Mouse (Mus musculus): Measurements from ENCODE around the gene Eps15. TPM values are rescaled to one million over a fixed set of nuclear protein-coding genes. Genes with fewer than 3 reads are reported as not detected.

The Eps15 gene
- polyA plus RNA-seq, 1 experiment from 2014 or later = 56.2 TPM

DNA sequence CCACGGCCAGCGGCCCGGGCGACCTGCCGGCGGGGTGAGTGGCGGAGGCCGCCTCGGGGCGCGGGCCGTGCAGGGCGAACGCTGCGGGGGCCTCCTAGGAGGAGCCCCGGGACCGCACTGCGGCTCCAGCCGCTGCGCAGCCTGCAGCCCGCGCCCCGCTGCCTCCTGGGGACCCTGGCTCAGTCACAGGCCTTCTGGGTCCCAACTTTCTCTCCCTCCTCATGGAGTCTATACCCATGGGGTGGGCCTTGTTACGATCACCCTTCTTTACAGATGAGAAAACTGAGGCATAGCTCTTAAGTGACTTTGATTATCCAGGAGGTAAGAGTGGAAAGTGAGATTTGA, 127.1 kb downstream of the Eps15 start:
- 2% methylated on average over 23 of the region's 24 CpGs for WGBS

DNA sequence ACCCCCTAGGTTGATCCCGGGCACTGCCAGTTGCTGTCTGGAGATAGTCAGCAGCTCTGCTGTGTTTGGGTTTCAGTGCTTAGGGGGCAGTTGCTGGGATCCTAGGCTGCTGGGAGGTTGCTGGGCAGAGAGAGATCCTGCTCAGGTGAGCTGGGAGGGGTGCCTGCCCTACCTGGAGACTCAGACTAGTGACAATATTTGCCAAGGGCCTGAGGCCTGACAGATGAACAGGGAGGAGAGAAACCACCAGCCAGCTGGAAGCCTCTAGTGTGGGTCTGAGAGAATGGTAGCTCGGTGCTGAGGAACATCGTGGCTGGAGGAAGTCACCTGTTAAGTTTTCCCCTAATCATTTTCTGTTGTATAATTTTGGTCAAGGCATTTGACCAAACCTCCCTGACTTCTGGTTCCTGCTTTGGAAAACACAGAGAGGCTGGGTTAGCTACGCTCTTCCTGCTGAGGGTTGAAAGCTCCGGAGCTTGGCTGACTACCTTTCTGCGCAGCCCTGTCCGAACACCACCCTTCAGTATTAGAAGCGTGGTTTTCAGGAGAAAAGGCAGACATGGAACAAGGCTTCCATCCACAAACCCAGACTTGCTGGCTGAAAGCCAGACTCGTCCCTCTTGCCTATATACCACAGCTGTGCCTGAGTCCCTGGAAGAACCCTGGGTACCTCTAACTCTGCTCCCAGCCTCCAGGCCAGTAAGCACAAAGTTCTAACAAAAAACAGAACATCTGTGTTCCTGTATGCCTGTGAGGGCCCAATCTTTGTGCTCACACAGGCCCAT, 127.8 kb downstream of the Eps15 start:
- no peak overlapping the region for H3K27ac ChIP-seq (replicated peaks)
- no peak overlapping the region for H3K9ac ChIP-seq (replicated peaks)
- no peaks in the 10 kb centered on the region for H3K9me3 ChIP-seq
- H3K36me3 ChIP-seq = no peaks in the 10 kb centered on the region
- H3K4me3 ChIP-seq = no peak overlapping the region
- 87% methylated on average over 9 of the region's 9 CpGs for WGBS
- peak overlapping the region; percentile 98 for H3K4me2 ChIP-seq (replicated peaks)
- H3K27me3 ChIP-seq = peaks cover 36% of the 10 kb centered on the region
- no peak for ATAC-seq (ENCODE audit: low FRiP score, low read depth)
- H3K4me1 ChIP-seq = peaks cover 15% of the 10 kb centered on the region

More for the DNA sequence above, 127.1 kb downstream of the Eps15 start:
- Histone ChIP-seq H3K4me2 (replicated peaks) (peak overlapping the region; percentile 98), H3K4me3 (peak overlapping the region; percentile 67), H3K27me3 (peaks cover 36% of the 10 kb centered on the region), H3K9ac (replicated peaks) (peak overlapping the region; percentile 72), H3K36me3 (no peaks in the 10 kb centered on the region), H3K9me3 (no peaks in the 10 kb centered on the region), H3K4me1 (peaks cover 15% of the 10 kb centered on the region), H3K27ac (replicated peaks) (no peak overlapping the region)
- ATAC-seq (ENCODE audit: low FRiP score, low read depth) = peak; percentile 27; the same call in 1 of the 2 replicates

DNA sequence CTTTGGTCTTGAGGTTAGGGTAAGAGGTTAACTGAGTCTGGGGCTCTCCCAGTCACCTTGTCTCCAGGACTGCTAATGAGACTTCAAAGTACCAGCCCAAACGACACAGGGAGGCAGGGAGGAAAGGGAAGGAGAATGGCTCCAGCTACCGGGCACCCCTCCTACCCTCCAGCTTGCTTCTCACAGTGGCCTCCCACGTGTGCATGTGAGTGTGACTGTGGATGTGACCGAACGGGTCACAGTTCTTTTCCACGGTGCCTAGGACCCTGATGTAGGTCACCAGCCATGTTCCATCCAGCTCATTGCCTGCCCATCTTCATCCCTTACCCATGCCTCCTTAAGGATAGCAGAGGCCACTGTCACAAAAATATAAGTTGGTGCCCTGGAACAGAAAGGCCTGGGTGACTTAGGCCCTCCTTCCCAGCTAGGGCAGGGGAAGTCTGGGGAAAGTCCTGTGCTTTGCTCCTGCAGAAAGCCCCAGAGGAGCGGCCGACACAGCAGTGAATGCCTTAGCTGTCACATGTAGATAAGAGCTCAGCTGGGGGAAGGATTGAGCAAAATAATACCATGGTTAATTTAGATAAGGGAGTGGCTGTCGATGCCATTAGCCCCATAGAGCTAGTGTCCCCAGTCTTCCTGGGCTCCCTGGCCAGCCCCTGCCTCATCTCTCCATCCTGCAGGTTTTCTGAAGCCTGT, 130.8 kb downstream of the Eps15 start:
- Histone ChIP-seq H3K4me3 (no peak overlapping the region), H3K4me1 (peaks cover 10% of the 10 kb centered on the region), H3K9ac (replicated peaks) (no peak overlapping the region), H3K9me3 (no peaks in the 10 kb centered on the region), H3K36me3 (no peaks in the 10 kb centered on the region), H3K27me3 (peaks cover 27% of the 10 kb centered on the region), H3K4me2 (replicated peaks) (no peak overlapping the region), H3K27ac (replicated peaks) (0 out of 2 replicates have a peak overlapping the region, but pooled peaks have one; percentile 7)
- 72% methylated on average over 9 of the region's 9 CpGs for WGBS
- ATAC-seq (ENCODE audit: low FRiP score, low read depth) = no peak

DNA sequence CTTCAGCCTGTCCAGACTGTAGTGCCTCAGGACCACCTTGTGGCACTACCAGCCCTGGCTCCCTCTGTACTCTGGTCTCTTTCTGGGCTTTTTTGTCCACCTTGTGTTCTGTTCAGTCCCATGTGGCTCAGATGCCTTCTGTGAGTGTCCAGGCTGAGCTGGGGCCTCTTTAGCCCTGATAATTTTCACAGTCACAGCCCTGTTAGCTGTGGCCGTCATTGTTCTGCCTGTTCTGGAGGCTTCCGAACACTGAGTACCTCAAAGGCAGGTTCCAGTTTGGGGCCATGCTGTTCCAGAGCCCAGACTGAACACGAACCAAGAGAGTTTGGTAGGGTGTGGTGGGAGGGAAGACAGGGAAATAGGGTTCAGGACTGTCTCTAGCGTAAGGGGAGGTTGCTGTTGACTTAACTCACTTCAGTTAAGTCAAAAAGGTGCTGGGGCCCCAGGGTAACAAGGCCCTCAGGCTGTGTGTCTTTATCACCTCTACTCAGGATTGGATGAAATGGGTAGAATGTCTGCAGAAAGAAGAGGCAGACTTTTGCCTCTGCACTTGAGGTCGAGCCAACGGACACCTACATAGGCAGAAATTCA, 131.4 kb downstream of the Eps15 start:
- Histone ChIP-seq H3K4me1 (peaks cover 4% of the 10 kb centered on the region; the same call in 1 of the 2 replicates), H3K27me3 (peaks cover 22% of the 10 kb centered on the region), H3K27ac (replicated peaks) (0 out of 2 replicates have a peak overlapping the region, but pooled peaks have one; percentile 7), H3K4me3 (no peak overlapping the region), H3K9me3 (no peaks in the 10 kb centered on the region), H3K36me3 (no peaks in the 10 kb centered on the region), H3K4me2 (replicated peaks) (no peak overlapping the region), H3K9ac (replicated peaks) (no peak overlapping the region)
- 86% methylated on average over 6 of the region's 6 CpGs for WGBS
- no peak for ATAC-seq (ENCODE audit: low FRiP score, low read depth)

DNA sequence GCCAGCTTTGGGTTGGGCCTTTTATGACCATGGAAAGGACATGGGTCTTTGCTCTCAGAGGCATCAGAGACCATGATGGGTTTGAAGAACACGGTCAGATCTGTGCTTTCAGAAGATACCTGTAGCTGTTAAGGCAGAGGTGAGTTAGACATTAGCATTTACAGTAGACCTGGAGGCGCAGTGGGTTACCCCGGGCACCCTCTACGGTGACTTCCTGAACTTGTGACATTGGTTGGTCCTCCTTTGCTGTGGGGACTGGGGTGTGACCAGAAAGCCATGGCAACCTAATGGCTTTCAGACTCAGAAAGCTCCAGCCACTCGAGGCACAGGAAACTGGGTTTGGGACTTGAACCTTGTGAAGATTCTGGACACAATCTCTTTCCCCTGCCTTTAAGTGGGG, 132.2 kb downstream of the Eps15 start:
- Histone ChIP-seq H3K9ac (replicated peaks) (no peak overlapping the region), H3K4me2 (replicated peaks) (no peak overlapping the region), H3K9me3 (no peaks in the 10 kb centered on the region), H3K4me3 (no peak overlapping the region), H3K27me3 (peaks cover 15% of the 10 kb centered on the region), H3K36me3 (no peaks in the 10 kb centered on the region), H3K4me1 (0 out of 2 replicates have a peak, but pooled peaks cover 3% of the 10 kb centered on the region), H3K27ac (replicated peaks) (no peak overlapping the region)
- WGBS = 93% methylated on average over 5 of the region's 5 CpGs
- no peak for ATAC-seq (ENCODE audit: low FRiP score, low read depth)

DNA sequence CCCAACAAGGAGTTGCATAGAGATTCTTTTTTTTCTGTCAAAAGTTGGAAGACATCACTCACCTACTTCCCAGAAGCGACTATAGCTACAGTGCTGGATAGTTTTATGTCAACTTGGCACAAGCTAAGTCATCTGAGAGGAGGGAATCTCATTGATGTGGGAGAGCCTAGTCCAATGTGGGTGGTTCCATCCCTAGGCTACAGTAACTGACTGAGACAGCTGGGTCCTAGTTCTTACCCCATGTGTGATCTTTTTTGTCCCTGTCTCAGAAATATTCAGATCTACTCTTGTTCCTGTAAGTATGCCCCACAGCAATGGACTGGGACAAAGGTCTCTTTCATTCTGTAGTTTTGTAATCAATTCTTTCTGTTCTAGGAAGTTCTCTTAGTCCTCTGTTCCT, 137.9 kb downstream of the Eps15 start:
- H3K9me3 ChIP-seq = no peaks in the 10 kb centered on the region
- H3K4me2 ChIP-seq (replicated peaks) = no peak overlapping the region
- WGBS = 84% methylated on average over 1 of the region's 1 CpGs
- H3K4me3 ChIP-seq = no peak overlapping the region
- no peak for ATAC-seq (ENCODE audit: low FRiP score, low read depth)
- no peak overlapping the region for H3K9ac ChIP-seq (replicated peaks)
- H3K4me1 ChIP-seq = peaks cover 4% of the 10 kb centered on the region; the same call in 1 of the 2 replicates
- no peak overlapping the region for H3K27ac ChIP-seq (replicated peaks)
- H3K36me3 ChIP-seq = no peaks in the 10 kb centered on the region
- no peaks in the 10 kb centered on the region for H3K27me3 ChIP-seq

DNA sequence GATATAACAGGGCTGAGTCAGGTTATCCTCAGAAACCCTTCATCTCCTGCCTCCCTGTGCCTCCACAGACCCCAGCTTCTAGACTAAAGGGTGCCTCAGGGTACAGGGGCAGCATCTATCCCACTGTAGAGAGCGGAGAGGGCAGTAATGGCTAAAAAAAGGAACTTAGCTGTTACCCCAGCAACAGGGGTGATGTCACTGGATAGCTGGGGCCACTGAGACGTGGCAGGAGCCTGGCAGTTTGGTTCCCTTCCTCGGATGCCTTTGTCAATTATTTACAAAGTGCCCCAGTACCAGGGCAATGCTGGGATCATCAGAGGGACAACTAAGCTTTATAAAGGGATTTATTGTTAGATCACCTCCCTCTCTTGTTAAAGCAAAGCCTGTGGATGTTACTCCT, 138.9 kb downstream of the Eps15 start:
- ATAC-seq (ENCODE audit: low FRiP score, low read depth) = no peak
- no peak overlapping the region for H3K27ac ChIP-seq (replicated peaks)
- no peak overlapping the region for H3K4me3 ChIP-seq
- H3K9me3 ChIP-seq = no peaks in the 10 kb centered on the region
- H3K9ac ChIP-seq (replicated peaks) = no peak overlapping the region
- no peaks in the 10 kb centered on the region for H3K36me3 ChIP-seq
- H3K27me3 ChIP-seq = no peaks in the 10 kb centered on the region
- 28% methylated on average over 3 of the region's 3 CpGs for WGBS
- peaks cover 4% of the 10 kb centered on the region; the same call in 1 of the 2 replicates for H3K4me1 ChIP-seq
- no peak overlapping the region for H3K4me2 ChIP-seq (replicated peaks)

DNA sequence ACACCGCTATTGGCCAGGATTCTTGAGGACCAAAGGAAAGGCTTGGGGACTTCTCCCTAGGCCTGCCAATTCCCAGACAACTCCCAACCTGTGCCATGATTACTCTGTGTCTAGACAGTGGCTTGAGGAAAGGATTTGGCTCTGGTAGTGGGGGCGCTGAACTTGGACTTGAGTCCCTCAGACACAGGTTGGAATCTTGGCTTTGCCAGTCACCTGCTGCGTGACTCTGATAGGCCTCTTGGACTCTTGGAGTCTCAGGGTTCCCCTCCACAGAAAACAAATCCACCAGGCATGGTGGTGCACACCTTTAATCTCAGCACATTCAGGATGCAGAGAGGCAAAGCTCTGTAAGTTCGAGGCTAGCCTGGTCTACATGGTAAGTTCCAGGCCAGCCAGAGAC, 139.5 kb downstream of the Eps15 start:
- Histone ChIP-seq H3K27me3 (no peaks in the 10 kb centered on the region), H3K36me3 (no peaks in the 10 kb centered on the region), H3K9me3 (no peaks in the 10 kb centered on the region), H3K9ac (replicated peaks) (no peak overlapping the region), H3K27ac (replicated peaks) (no peak overlapping the region), H3K4me2 (replicated peaks) (no peak overlapping the region), H3K4me3 (no peak overlapping the region), H3K4me1 (peaks cover 4% of the 10 kb centered on the region; the same call in 1 of the 2 replicates)
- WGBS = 83% methylated on average over 4 of the region's 4 CpGs
- ATAC-seq (ENCODE audit: low FRiP score, low read depth) = no peak

DNA sequence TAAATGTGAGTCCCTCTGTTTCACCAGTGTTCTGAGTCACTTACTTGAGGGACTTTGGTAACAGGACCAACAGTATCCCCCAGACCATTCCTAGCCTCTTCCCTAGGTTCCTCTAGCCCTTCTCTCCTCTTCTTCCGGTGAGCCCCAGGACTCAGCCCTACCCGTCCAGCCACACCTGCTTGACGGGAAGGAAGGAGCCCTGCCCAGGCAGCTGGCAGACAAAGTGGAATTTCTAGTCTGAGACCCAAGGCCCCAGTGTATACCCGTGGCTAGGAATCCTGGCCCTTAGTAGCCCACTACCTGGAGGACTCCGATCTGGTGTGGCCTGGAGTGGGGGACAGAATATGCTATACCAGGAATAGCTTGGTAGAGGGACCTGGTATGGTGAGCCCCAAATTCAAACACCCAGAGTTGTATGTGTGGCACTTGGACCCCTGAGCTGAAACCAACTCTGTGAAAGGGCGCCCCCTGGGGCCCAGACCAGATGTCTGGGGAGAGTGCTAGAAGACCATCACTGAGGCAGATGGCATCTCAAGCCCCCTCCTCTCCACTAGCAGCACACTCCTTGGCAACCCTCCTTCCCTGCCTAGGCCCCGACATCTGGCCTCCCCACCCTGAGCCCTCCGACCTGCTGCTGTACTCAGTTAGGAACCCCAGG, 140.2 kb downstream of the Eps15 start:
- 0 out of 2 replicates have a peak, but pooled peaks have one; percentile 34 for ATAC-seq (ENCODE audit: low FRiP score, low read depth)
- H3K27ac ChIP-seq (replicated peaks) = no peak overlapping the region
- WGBS = 75% methylated on average over 8 of the region's 8 CpGs
- H3K4me3 ChIP-seq = no peak overlapping the region
- H3K27me3 ChIP-seq = no peaks in the 10 kb centered on the region
- H3K4me1 ChIP-seq = peaks cover 4% of the 10 kb centered on the region; the same call in 1 of the 2 replicates
- H3K9me3 ChIP-seq = no peaks in the 10 kb centered on the region
- no peaks in the 10 kb centered on the region for H3K36me3 ChIP-seq
- H3K4me2 ChIP-seq (replicated peaks) = no peak overlapping the region
- no peak overlapping the region for H3K9ac ChIP-seq (replicated peaks)

DNA sequence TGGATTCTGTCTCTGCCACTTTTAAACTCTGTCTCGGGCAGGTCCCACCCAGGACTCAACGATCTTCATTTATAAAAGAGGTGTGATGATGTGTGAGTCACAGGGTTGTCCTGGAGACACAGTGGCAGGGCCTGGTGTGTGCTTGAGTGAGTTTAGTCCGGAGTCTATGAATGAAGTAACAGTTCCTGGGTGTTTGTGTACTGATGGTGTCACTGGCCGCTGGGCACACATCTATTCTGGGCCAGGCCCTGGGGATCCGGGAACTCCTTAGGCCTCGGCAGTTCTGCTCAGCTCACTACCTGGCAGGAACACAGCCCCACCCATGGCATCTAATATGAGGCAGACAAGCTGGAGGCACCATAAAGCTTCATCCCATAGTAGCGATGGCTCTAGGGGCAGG, 141.5 kb downstream of the Eps15 start:
- Histone ChIP-seq H3K9ac (replicated peaks) (no peak overlapping the region), H3K27me3 (no peaks in the 10 kb centered on the region), H3K36me3 (no peaks in the 10 kb centered on the region), H3K4me3 (no peak overlapping the region), H3K27ac (replicated peaks) (no peak overlapping the region), H3K9me3 (no peaks in the 10 kb centered on the region), H3K4me2 (replicated peaks) (no peak overlapping the region), H3K4me1 (peaks cover 4% of the 10 kb centered on the region; the same call in 1 of the 2 replicates)
- WGBS = 88% methylated on average over 7 of the region's 7 CpGs
- ATAC-seq (ENCODE audit: low FRiP score, low read depth) = no peak

DNA sequence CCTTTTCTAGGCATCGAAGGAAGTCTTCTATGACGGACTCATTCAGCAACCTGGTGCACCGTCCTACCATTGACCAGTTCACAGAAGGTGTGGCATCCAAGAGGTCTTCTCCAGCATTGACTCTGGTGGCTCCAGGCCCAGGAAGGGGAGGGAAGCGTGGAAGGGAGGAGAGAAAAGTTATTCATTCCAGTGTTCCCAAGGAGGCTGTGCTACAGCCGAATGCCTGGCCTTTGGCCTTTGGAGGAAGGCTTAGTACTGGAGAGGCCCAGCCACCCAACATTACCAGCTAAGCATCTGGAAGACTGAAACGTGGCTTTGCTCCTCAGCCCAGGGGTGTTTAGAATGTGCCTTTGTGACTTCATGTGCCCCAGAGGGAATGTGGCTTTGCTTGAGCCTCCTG, 142.4 kb downstream of the Eps15 start:
- Histone ChIP-seq H3K4me1 (peaks cover 4% of the 10 kb centered on the region; the same call in 1 of the 2 replicates), H3K36me3 (no peaks in the 10 kb centered on the region), H3K4me3 (no peak overlapping the region), H3K4me2 (replicated peaks) (no peak overlapping the region), H3K27ac (replicated peaks) (no peak overlapping the region), H3K9me3 (no peaks in the 10 kb centered on the region), H3K27me3 (no peaks in the 10 kb centered on the region), H3K9ac (replicated peaks) (no peak overlapping the region)
- ATAC-seq (ENCODE audit: low FRiP score, low read depth) = no peak
- 71% methylated on average over 6 of the region's 6 CpGs for WGBS

Measured in midbrain, embryonic 12.5 days (tissue).